Mouse (Mus musculus) right cerebral cortex, postnatal 10 days (tissue): ENCODE data around the gene Gm37240.

ENCODE experiments used
- DNase-seq, 2 experiments: peaks; one replicate each; pipeline ENCODE4 v3.0.0; 2021; ENCODE audit warnings: low spot score in 2 of 2

Gene Gm37240

DNA sequence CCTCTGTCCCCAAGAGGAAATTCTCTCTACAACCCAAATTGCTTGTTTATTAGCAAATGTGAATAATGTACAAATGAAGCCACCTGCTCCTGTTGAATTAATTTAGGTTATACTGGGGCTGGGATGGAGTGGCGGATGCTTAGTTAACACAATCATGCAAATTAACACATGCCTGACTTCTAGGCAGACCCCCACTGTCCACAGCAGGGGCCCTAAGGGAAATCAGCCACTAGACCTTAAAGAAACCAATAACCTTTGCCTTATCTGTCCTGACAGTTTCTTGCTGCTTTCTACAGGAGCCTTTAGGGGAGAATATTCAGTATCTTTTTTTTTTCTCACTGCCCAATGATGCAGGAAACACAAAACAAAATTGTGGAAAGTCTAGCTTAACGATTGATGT is 748.9 kb downstream of the Gm37240 start:
- DNase-seq = no peak

- DNase-seq = peak in 1 of 2 experiments; percentile 45
Observed at GRCm38 (mm10) chr3:85133561-85133960, 753.8 kb downstream of the Gm37240 start.

GRCm38 (mm10) chr3:85131878-85132277 is 755.4 kb downstream of the Gm37240 start:
- DNase-seq = no peak

GRCm38 (mm10) chr3:85128546-85128945 is 758.8 kb downstream of the Gm37240 start:
- no peak for DNase-seq

- DNase-seq = no peak
Observed at GRCm38 (mm10) chr3:85126970-85127369, 760.3 kb downstream of the Gm37240 start.

GRCm38 (mm10) chr3:85125471-85125870 is 761.8 kb downstream of the Gm37240 start:
- no peak for DNase-seq

GRCm38 (mm10) chr3:85124924-85125323 is 762.4 kb downstream of the Gm37240 start:
- no peak for DNase-seq

GRCm38 (mm10) chr3:85124410-85124809 is 762.9 kb downstream of the Gm37240 start:
- DNase-seq = no peak

- no peak for DNase-seq
Observed at GRCm38 (mm10) chr3:85117702-85118101, 769.6 kb downstream of the Gm37240 start.

- DNase-seq = no peak
Observed at GRCm38 (mm10) chr3:85117014-85117413, 770.3 kb downstream of the Gm37240 start.

DNA sequence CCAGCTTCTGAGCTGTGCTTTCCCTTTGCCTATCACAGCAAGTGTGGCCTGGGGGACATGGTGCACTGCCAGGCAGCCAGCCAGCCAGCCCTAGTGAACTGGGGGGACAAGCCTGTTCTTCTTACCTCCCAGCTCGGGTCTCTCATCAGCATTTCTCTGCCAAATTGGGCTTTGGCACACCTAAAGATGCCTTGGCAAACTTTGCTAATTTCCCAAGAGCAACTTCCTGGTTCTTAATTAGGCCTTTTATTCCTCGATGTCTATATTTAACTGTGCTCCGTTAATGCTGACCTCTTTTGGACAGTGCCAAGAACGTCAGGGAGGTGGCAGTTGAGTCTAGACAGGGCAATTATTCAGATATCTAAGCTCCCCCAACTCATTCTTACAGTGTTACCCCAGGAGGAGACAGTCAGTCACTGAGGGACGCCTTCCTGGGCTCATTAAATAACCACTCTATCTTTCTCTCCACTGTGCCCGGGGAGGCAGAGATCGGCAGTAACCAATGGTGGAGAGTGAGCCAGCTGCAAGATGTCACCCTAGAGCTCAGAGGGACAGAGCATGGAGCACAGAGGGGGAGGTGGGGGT is 771.3 kb downstream of the Gm37240 start:
- DNase-seq = peak; percentile 68 to 78

DNA sequence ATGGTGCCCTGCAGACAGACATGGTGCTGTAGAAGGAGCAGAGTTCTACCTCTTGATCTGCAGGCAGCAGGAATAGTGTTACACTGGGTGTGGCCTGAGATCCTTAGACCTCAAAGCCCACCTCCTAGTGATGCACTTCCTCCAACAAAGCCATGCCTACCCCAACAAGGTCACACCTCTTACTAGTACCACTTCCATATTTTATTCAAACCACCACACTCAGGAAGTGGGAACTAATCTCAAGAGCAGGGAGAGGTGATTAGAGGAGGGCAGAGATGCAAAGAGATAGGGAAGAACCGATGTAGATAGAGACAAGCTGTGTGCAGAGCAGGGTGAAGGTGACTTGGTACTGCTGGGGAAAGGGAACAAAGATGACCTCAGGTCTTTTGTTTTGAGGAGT is 773.8 kb downstream of the Gm37240 start:
- DNase-seq = no peak

- peak; percentile 29 to 47 for DNase-seq
Observed at GRCm38 (mm10) chr3:85110762-85111161, 776.6 kb downstream of the Gm37240 start.

DNA sequence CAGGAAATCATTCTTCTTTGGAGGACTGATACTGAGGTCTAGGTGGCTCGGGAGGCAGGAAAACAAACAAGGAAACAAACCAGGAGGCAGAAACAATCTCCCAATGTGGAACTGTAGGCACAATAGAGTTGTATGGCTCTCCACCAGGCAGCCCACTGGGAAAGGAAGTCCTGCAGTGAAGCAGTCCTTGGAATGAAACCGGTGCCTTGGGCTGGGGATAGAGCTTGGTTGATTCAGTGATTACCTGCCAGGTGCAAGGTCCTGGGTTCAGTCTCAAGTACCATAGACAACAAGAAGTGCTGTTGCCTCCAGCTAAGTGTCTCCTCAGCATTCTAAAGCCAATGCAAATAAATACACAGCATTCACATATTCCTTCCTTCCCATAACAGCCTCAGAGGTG is 778.1 kb downstream of the Gm37240 start:
- DNase-seq = peak in 1 of 2 experiments; percentile 12

GRCm38 (mm10) chr3:85108396-85108795 is 778.9 kb downstream of the Gm37240 start:
- DNase-seq = peak; percentile 35 to 46

DNA sequence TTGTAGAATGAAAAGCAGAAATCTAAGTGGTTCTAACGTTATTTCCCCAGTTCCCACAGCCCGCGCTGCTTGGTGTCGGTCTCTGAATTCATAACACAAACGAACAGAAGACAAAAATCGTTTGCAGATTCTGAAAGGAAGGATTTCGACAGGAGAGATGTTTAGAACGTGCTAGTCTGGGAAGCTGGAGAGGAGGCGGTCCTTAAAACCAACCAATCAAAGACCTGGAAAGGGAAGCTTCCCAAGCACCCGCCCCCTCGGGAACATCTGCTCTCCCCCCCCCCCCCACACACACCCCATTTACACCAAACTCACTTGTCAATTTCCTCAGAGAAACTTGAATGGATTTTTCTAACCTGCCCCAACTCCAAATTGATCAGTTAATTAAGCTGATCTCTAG is 780.4 kb downstream of the Gm37240 start:
- DNase-seq = peak; percentile 23 to 28

DNA sequence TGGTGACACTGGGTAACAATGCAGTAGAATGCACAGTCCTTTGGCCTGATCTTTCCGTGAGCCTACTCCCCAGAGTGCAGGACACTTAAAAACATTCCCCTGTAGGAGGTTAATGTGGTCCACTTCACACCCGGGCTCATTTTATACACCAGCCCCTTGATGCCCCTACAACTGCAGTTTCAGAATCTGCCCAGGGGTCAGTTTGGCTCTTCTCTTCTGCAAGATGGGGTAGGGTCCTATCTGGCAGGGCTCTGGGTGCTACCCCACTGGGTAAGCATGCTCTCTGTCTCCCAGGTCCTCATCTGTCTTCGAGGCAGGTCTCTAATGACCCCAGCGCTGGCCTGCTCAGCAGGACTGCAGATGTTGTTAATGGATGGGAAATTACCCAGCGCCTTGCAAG is 783.0 kb downstream of the Gm37240 start:
- DNase-seq = no peak

GRCm38 (mm10) chr3:85080882-85081558 is 806.3 kb downstream of the Gm37240 start:
- no peak for DNase-seq

- DNase-seq = no peak
Observed at GRCm38 (mm10) chr3:85064113-85064512, 823.2 kb downstream of the Gm37240 start.

DNA sequence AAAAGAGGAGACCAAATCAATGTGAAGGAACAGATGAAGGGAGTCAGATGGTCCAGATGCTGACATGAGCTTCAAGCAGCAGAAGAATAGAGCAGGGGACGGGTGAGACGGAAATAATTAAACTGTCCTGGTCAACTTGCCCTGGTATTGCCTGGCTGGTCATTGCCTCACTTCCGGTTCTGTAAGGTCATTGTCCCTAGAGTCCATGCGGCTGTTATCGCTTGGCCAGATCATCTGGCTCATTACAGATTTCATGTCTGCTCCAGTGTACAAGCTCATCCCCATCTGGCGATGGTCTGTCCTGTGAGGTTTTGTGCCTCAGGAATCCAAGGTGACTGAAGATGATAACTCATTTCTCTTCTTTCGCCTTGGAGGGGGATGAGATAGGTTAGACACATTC is 827.2 kb downstream of the Gm37240 start:
- DNase-seq = no peak

DNA sequence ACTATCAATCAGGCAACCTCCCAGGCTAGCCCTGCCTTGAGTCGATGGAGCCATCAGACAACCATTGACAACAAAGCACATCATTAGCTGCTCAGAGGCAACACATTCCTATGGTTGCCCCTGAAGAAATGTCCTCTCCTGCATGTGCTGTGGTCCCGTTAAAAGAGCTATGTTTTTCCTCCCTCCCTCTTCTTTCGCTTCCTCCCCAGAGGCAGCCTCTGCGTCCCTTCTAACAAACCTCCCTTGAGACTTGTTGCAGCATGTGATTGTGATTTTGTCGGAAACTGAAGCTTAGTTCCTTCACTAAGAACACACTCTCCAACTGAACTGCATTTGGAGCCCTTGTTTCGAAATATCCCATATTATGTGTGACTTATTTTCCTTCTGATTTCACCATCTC is 830.1 kb downstream of the Gm37240 start:
- no peak for DNase-seq

DNA sequence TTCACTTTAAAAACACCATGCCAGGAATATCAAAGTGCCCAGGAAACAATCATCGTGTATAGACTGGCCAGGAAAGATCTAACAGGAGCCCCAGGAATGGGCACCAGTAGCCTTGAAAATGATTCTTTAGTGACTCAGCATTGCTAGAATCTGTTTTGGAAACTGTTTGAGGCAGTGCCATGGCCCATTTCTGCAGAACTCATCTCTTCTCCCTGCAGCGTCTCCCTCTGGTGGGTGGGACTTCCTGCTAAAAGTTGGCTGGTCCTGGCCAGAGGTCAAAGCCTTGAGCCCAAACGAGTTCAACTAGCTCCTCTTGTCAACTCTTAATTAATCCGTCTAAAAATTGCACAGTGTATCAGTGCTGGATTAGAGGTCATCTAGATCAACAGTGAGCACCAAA is 833.8 kb downstream of the Gm37240 start:
- no peak for DNase-seq

GRCm38 (mm10) chr3:85052196-85052595 is 835.1 kb downstream of the Gm37240 start:
- DNase-seq = no peak

DNA sequence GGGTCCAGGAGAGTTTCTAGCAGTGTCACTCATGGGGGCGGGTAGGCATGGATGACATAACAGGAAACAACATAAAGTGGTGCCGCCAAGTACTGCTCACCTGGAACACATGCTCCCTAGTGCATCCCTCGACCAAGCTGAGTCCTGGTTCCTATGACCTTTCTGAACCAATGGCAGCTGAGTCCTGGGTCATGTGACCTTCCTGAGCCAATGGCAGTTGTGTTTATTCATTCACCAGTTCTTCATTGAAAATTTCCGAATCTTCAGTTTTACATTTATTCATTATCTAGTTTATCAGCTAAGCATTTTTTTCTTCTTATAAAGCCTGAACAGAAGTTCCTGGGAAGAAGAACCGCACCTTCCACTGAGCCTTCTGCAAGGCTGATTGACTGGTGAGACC is 838.7 kb downstream of the Gm37240 start:
- DNase-seq = no peak
